Mouse (Mus musculus) adrenal gland, postnatal 10 days (tissue): ENCODE results near the gene Ank3. TPM values are rescaled to one million over a fixed set of nuclear protein-coding genes. Genes with fewer than 3 reads are reported as not detected.

Experiments
- DNase-seq: peaks from one replicate; pipeline ENCODE4 v3.0.0; 2021; ENCODE audit warnings: mixed read lengths
- total RNA-seq, 2 experiments: library from RNA; stranded (reverse); gene quantifications; 2 replicates each; pipeline ENCODE4 v1.2.3; 2021

The Ank3 gene
- total RNA-seq, 2 experiments from 2014 or later: 18.5 to 31.6 TPM

DNA sequence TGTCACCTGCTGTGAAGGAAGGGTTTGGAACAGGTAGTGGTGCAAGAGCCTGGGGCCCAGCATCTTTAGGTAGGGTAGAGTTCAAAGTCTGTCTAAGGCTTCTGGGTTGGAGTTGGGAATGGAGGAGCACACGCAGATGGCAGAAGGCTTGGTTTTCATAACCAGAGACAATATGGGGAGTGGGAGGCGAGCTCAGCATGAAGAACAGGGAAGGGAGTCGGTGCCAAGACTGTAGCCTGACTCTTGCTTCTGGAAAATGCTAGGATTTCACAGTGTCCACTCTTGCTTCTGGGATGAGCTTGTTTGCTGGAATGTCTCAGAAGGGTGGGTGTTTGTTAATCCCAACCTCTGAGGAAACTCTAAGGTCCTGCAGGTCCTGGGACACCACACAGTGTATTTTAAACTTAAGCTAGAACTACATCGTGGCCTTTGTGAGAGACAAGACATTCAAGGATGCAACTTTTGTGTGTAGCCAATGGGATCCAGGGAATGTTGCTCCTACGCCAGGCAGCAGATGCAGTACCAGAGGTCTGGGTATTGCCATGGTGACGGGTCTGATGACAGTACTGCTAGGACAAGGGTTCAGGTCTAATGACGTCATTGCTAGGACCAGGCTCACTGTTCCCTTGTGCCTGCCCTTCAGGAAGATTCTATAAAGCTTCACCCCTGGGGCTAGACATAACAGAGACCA, 222.3 kb downstream of the Ank3 start:
- no peak for DNase-seq

DNA sequence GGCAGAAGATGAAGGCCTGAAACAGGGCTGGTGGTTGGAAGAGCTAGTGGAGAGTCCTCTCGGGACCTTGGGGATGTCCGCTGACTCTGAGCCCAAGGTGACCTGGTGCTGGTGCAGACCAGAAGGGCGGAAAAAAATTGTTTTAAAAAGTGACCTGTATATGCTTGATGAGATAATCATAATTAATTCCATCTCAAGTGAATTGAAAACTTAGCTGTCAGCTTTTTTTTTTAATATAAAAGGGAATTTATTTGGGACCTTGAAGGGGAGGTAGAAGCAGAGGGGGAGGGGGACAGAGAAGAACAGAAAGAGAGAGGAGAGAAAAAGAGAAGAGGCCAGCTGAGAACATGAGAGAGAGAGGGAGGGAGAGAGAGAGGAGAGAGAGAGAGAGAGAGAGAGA, 229.2 kb downstream of the Ank3 start:
- no peak for DNase-seq

DNA sequence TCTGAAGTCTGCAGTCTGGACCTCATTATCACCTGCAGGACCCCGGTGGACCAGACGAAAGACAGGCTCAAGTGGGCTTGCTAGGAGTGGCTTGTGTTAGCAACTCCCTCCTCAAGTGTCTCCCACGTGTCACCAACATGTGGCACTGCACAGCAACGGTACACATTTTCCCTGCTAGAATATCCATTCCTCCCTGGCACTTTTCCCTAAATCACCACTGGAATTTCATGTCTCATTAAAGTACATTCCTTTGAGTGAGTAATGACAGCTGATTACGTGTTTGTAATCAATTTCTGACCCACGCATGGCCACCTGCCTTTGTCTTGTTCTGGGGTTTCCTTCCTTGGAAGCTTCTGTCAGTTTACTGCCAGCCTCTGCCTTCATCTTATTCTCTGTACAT, 230.2 kb downstream of the Ank3 start:
- no peak for DNase-seq

- no peak for DNase-seq
These were observed 232.3 kb downstream of the Ank3 start for GRCm38 (mm10) chr10:69630802-69631388.

DNA sequence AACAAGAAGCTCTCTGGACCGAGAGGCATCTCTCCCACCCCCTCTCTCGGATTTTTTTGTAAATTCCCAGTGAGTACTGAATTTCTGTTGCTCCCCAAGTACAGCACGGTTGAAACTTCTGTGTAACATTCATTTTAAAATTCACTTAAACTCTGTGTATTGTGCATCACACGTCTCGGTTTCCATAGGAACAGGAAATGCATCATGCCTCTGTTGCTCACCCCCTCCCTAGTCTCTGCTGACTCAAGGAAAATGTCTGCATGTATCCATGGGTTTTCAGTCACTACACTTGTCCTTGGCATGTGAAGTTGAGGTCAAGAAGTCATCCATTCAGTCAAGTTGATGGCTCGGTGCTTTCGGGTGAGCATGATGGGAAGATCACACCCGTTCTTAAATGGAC, 234.3 kb downstream of the Ank3 start:
- DNase-seq: no peak

GRCm38 (mm10) chr10:69634891-69635290, 236.3 kb downstream of the Ank3 start:
- no peak for DNase-seq

DNA sequence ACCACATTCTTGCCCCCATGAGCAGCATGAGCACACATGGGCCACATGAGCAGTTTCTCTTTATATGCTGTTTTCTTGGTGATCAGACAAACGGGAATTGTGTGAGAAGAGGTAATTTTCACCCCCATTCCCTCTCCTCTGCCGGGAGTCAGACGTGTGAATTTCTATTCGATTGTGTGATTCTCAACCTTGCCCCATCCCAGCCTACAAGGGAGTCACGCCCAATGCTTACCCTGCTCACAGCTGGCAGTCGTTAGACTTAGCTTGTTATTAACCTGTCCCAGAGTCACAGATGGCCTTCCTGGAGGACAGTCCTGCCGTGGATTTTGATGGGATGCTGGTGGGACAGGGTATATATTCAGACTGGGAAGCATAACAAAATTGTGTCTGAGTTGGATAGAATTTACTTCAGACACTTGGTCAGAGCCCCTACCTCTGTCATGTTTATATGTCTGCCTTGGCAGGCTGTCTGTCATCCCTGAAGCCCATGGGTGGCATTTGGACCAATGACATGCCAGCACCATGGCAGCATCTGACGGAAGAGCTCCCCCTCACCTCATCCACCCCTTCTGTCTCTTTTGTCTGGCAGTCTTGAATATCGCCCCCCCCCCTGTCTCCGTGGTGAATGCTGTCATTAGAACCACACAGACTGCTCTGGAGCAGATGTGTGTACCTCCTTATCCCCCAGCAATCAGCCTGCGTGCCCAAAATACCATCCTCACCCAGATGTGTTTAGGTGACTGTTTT, 237.5 kb downstream of the Ank3 start:
- DNase-seq: no peak

GRCm38 (mm10) chr10:69639138-69639537, 240.6 kb downstream of the Ank3 start:
- DNase-seq: no peak

- no peak for DNase-seq
These were observed 242.0 kb downstream of the Ank3 start for GRCm38 (mm10) chr10:69640617-69641016.

GRCm38 (mm10) chr10:69643481-69643880, 244.9 kb downstream of the Ank3 start:
- no peak for DNase-seq

GRCm38 (mm10) chr10:69643986-69644385, 245.4 kb downstream of the Ank3 start:
- DNase-seq: no peak

DNA sequence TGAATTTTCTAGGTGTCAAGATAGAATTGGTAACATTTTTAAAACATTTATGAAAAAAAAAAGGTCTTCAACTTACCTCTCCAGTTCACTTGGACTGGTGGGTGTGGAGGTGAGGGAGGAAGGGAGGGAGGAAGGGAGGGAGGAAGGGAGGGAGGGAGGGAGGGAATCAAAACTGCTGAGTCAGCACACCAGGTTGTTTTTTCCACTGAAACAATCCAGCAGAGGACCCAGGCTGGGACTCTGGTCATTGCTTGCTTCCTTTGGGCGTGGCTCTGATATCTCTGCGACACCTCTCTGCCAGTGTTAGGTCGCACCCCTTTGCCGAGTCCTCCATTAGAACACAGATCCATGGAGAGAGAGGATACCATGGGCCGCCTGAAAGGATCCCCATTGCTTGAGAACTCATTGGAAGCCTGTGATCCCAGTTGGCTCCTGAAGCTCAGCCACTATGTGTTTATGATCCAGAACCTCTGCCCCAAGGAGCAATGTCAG, 246.8 kb downstream of the Ank3 start:
- DNase-seq: no peak

GRCm38 (mm10) chr10:69645929-69646328, 247.4 kb downstream of the Ank3 start:
- no peak for DNase-seq

- DNase-seq: no peak
These were observed 251.5 kb downstream of the Ank3 start for GRCm38 (mm10) chr10:69650074-69650473.

GRCm38 (mm10) chr10:69652660-69653059, 254.1 kb downstream of the Ank3 start:
- peak; percentile 47 for DNase-seq

DNA sequence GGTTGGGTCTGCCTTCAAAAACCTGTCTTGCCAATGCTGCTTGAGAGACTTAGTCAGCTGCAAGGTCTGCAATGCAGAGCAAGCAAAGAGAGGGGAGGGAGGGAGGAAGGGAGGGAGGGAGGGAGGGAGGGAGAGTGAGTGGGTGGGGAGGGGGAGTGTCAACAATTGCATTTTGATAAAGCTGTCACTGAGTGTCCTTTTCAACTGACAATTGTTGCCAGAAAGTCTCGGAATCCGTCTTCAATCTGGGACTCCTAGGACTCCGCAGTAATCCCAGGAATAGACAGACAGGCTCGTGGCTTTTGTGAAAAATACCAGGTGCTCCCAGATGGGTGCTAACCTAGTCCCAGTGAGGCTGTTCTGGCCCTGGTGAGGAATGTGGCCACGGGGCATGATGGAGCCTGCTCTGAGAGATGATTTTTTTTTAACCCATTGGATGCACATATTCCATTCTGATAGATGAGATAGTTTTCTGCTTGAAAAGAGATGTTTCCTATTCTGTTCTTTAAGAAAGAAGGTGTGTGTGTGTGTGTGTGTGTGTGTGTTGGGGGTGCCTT, 254.6 kb downstream of the Ank3 start:
- no peak for DNase-seq

- no peak for DNase-seq
These were observed 255.6 kb downstream of the Ank3 start for GRCm38 (mm10) chr10:69654176-69654575.

GRCm38 (mm10) chr10:69654866-69655633, 256.5 kb downstream of the Ank3 start:
- peak; percentile 70 for DNase-seq

- DNase-seq: peak; percentile 66
These were observed 257.7 kb downstream of the Ank3 start for GRCm38 (mm10) chr10:69656321-69656720.

GRCm38 (mm10) chr10:69659818-69660217, 261.2 kb downstream of the Ank3 start:
- DNase-seq: no peak

DNA sequence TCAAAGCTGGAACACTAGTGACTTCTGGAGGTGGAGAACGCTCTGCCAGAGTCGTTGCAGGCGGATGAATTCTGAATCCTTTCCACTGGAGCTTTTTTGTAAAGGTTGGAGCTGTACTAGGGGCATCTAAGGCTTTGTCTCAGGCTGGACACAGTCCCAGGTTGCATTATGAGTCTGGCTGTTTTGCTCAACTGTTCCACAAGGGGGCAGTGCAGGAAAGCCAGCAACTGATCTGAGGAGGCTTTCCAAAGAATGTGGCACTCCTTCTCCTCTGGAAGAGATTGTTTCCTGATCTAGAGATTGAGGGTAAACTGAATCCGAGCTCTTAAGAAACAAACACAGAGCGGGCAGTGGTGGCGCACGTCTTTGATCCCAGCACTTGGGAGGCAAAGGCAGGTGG, 263.8 kb downstream of the Ank3 start:
- peak; percentile 86 for DNase-seq

DNA sequence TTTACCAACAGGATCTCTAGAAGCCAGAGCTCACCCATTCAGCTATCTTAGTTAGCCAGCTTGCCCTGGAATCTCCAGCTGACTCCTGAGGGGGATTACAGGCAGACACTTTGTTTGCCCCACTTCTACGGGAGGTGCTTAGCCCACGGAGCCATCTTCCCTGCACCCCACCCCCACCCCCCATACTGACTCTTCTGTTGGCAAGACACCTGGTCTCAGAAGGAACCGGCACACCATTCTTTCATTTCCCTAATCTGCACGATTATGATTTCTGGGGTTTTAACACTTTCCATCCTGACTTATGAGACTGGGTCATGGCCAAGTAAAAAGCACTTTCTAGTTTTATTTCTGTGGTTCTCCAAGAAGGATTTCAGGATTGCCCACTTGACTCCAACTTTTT, 268.9 kb downstream of the Ank3 start:
- no peak for DNase-seq
